Mouse (Mus musculus): Measurements from ENCODE around the gene Hist1h2ah. TPM values are rescaled to one million over a fixed set of nuclear protein-coding genes. Genes with fewer than 3 reads are reported as not detected.

Hist1h2ah gene
- total RNA-seq (2023): 100 to 1,000 TPM; 377 to 380 TPM

DNA sequence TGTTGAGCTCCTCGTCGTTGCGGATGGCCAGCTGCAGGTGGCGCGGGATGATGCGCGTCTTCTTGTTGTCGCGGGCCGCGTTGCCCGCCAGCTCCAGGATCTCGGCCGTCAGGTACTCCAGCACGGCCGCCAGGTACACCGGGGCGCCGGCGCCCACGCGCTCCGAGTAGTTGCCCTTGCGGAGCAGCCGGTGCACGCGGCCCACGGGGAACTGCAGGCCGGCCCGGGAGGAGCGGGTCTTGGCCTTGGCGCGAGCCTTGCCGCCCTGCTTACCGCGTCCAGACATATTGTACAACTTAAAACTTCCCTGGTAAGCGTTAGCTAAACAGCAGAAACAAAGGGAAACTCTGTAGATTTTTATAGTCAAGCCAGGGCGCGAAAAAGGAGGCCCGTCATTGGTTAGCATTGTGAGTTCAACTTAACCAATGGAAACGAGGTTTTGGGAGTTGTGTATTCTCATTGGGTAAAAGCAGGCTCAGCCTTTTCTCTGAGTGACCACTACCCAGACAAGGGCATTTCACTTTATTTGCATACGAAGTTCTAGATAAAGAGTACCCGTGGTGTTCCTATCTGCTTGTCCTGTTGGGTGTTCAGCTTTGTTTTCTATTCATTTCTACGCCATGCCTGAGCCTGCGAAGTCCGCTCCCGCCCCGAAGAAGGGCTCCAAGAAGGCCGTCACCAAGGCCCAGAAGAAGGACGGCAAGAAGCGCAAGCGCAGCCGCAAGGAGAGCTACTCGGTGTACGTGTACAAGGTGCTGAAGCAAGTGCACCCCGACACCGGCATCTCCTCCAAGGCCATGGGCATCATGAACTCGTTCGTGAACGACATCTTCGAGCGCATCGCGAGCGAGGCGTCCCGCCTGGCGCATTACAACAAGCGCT, at the start of gene Hist1h2ah, which contains the start of gene Hist1h2bk:
TSS of gene Hist1h2ah (minus strand) at position 302 of the 882 bp plus-strand sequence.
TSS of gene Hist1h2bk (plus strand) at position 604 of the 882 bp plus-strand sequence.

DNA sequence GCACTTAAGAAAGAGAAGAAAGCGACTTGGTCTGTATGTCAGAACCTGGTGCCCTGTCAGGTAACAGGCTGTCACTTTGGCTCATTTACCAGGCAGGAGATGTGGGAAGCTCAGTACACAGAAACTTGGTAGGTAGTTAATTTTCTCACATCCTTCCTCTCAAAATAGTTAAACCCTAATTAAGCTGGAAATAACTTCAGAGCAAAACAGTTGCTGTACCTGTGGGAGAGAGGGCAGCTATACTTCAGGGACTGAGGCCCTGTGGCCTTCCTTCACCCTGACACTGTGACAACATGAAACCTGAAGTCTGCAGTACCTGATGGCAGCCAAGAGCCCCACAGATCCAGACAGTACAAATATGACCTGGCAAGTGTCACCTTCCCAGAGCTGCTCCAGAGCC, 48.8 kb upstream of the Hist1h2ah start, which contains the start of gene Vmn1r188:
TSS of gene Vmn1r188 (plus strand) at position 301 of the 400 bp plus-strand sequence.

DNA sequence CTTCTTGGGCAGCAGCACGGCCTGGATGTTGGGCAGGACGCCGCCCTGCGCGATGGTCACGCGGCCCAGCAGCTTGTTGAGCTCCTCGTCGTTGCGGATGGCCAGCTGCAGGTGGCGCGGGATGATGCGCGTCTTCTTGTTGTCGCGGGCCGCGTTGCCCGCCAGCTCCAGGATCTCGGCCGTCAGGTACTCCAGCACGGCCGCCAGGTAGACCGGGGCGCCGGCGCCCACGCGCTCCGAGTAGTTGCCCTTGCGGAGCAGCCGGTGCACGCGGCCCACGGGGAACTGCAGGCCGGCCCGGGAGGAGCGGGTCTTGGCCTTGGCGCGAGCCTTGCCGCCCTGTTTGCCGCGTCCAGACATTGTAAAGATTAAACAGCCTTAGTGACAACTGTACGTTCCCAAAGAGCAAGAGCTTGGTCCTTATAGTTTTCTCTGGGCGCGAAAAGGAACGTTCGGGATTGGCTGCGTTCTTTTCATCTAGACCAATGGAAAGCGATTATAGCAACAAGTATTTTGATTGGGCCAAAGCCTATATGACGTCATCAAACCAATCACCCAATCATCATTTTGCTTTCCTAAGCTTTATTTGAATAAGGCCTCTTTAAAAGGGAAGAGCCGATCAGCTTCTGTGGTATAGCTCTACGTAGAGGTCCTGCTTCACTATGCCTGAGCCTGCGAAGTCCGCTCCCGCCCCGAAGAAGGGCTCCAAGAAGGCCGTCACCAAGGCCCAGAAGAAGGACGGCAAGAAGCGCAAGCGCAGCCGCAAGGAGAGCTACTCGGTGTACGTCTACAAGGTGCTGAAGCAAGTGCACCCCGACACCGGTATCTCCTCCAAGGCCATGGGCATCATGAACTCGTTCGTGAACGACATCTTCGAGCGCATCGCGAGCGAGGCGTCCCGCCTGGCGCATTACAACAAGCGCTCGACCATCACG, 7.5 kb upstream of the Hist1h2ah start, which contains the start of the genes Hist1h2ag and Hist1h2bj:
TSS of gene Hist1h2ag (minus strand) at position 377 of the 935 bp plus-strand sequence.
TSS of gene Hist1h2bj (plus strand) at position 647 of the 935 bp plus-strand sequence.

DNA sequence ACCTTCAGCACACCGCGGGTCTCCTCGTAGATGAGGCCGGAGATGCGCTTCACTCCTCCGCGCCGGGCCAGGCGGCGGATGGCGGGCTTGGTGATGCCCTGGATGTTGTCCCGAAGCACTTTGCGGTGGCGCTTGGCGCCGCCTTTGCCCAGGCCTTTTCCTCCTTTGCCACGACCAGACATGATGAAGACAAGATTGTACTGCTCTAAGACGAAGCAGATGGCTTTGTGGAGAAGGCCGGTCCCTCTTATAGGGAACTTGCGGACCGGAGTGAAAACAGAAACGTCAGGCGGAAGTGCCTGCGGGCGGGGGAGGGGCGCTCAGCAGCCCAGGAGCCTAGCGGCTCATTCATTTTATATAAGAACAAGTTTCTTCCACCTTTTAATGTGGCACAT, 5.8 kb upstream of the Hist1h2ah start, which contains the start of gene Hist1h4i:
TSS of gene Hist1h4i (minus strand) at position 221 of the 395 bp plus-strand sequence.

DNA sequence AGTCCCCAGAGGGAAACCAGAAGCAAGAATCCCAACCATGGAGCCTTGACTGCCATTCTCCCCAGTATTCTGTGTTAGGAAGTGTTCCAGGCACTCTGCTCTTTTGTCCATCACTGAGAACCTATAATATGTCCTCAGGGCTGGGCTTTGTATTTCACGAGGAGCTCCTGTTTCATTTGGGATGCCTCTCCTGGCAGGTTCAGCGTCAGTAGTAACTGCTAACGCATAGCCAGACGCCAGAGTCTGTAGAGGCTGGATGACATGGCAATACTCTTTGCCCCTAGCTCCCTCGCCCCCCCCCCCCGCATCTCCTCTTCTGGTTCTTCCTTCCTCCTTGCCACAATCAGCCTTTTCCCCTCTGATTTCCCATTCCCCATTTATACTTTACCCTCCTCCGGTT, 25.7 kb downstream of the Hist1h2ah start, which contains the start of gene Prss16:
TSS of gene Prss16 (minus strand) at position 101 of the 400 bp plus-strand sequence.

Other genes with a start within 250 kb of the Hist1h2ah start
- 100 to 1,000 TPM; 204 to 209 TPM for gene Hist1h2an, start 248.3 kb downstream of the Hist1h2ah start, total RNA-seq (2023)
- gene Hist1h2bp, start 248.1 kb downstream of the Hist1h2ah start, total RNA-seq (2023): 100 to 1,000 TPM; 485 to 544 TPM
- gene Hist1h2bq, start 225.4 kb downstream of the Hist1h2ah start, total RNA-seq (2023): 1,000 to 10,000 TPM; 1,192 to 1,249 TPM
- 1,000 to 10,000 TPM; 2,019 to 2,366 TPM for gene Hist1h2ao, start 225.1 kb downstream of the Hist1h2ah start, total RNA-seq (2023)
- gene Hist1h4m, start 223.8 kb downstream of the Hist1h2ah start, total RNA-seq (2023): 1,000 to 10,000 TPM; 1,248 to 1,288 TPM
- 100 to 1,000 TPM; 891 to 923 TPM for gene Hist1h4n, start 203.4 kb downstream of the Hist1h2ah start, total RNA-seq (2023)
- 100 to 1,000 TPM; 561 to 647 TPM for gene Hist1h2ap, start 202.1 kb downstream of the Hist1h2ah start, total RNA-seq (2023)
- gene Hist1h2br, start 201.8 kb downstream of the Hist1h2ah start, total RNA-seq (2023): 1,000 to 10,000 TPM; 1,178 to 1,241 TPM
- under 1 TPM; 0.69 to 0.84 TPM for gene Zfp184, start 90.5 kb downstream of the Hist1h2ah start, total RNA-seq (2023)
- not detected for gene Pom121l2, start 54.4 kb downstream of the Hist1h2ah start, total RNA-seq (2023)
- gene Prss16, start 25.8 kb downstream of the Hist1h2ah start, total RNA-seq (2023): 1 to 10 TPM; 2.3 to 2.7 TPM
- gene Hist1h2bk, start 302 bp upstream of the Hist1h2ah start, total RNA-seq (2023): 1,000 to 10,000 TPM; 1,315 to 1,407 TPM
- 100 to 1,000 TPM; 483 to 504 TPM for gene Hist1h4i, start 5.8 kb upstream of the Hist1h2ah start, total RNA-seq (2023)
- 1,000 to 10,000 TPM in 1 of 2 experiments, 100 to 1,000 TPM in 1; 911 to 1,015 TPM for gene Hist1h2ag, start 7.4 kb upstream of the Hist1h2ah start, total RNA-seq (2023)
- 1,000 to 10,000 TPM in 1 of 2 experiments, 100 to 1,000 TPM in 1; 957 to 1,065 TPM for gene Hist1h2bj, start 7.6 kb upstream of the Hist1h2ah start, total RNA-seq (2023)
- gene Vmn1r188, start 48.9 kb upstream of the Hist1h2ah start, total RNA-seq (2023): not detected
- not detected for gene Vmn1r189, start 70.3 kb upstream of the Hist1h2ah start, total RNA-seq (2023)
- gene Vmn1r191, start 148.4 kb upstream of the Hist1h2ah start, total RNA-seq (2023): not detected
- gene Vmn1r192, start 155.6 kb upstream of the Hist1h2ah start, total RNA-seq (2023): not detected
- not detected for gene Vmn1r193, start 187.6 kb upstream of the Hist1h2ah start, total RNA-seq (2023)
- not detected for gene Vmn1r194, start 208.6 kb upstream of the Hist1h2ah start, total RNA-seq (2023)
- gene Vmn1r195, start 235.0 kb upstream of the Hist1h2ah start, total RNA-seq (2023): not detected

Measured in neutrophil, adult 59 days (primary cell).